Mouse (Mus musculus) cerebellum, adult 11-12 months (tissue): ENCODE data around the gene Ly6c2.
"Not testable (repeated sequence)": the region's sequence is repeated elsewhere in the genome, so short reads cannot be mapped to it uniquely, and the experiment has no call there.

ENCODE experiments used
- DNase-seq: peaks from one replicate; pipeline ENCODE4 v3.0.0; 2022

Gene Ly6c2

DNA sequence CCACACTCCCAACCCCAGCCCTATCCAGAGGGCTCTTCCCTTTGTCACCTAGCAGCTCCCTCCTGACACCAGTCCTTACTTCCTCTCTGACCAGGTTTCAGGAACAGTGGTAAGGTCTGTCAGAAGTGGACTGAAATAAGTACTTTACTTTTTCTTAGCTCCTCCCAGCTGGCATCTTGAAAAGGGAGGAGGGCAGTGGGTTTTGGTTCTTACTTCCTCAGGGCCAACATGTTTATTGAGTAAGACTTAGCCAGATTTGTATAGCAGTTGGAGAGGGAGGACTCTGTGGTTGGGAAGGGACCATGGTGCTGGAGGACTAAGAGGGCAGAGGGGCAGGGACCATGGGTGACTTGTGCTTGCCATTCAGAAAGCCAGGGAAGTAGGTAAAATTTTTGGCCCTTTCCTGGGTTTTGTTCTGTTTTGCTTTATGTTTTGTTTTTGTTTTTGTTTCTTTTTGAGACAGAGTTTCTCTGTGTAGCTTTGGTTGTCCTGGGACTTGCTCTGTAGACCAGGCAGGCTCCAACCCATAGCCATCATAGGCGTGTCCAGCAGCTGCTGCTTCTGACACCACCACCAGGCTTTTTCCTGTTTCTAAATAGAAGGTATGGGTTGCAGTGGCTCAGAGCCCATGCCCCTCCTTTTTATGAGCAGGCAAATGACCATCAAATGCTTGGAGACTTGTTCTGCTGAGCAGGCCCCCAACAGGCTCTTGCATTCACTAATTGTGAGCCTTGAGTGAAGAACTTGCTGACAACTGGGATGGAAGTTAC is at the start of gene Ly6c2:
Gene Ly6c2, minus strand, starts transcription at position 110 of the 770 bp plus-strand sequence.
- DNase-seq = not testable (repeated sequence)

DNA sequence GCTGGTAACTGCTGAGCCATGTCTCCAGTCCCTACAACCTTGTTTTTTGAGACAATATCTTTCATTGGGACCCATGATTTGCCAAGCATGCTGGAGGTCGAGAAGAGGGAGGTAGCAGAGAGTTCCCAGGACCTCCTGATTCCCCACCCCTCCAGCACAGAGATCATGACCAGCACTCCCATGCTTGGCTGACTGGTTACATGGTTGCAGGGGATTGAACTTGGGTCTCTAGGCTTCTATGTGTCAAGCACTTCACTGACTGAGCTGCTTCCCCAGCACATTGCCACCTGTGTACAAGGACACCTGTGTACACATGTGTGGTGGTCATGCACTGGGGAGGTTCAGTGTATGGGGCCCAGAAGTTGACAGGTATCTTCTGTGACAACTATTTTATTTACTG is 45.9 kb upstream of the Ly6c2 start:
- no peak for DNase-seq

DNA sequence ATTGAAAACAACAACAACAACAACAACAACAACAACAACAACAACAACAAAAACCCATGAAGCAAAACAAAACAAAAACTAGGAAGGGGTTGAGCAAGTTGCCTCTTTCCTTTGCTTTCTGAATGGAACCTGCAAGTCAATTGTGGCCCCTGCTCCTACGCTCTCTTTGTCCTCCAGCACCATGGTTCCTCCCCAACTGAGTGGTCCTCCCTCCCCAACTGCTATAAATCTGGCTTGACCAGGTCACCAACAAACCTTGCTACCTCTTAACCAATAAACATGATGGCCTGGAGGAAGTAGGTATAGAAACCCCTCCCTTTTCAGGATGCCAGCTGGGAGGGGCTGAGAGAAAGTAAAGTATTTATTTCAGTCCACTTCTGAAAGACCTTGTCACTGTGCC is 43.2 kb upstream of the Ly6c2 start, which contains the start of gene Ly6g:
Gene Ly6g, plus strand, starts transcription at position 301 of the 400 bp plus-strand sequence.
- DNase-seq = no peak

DNA sequence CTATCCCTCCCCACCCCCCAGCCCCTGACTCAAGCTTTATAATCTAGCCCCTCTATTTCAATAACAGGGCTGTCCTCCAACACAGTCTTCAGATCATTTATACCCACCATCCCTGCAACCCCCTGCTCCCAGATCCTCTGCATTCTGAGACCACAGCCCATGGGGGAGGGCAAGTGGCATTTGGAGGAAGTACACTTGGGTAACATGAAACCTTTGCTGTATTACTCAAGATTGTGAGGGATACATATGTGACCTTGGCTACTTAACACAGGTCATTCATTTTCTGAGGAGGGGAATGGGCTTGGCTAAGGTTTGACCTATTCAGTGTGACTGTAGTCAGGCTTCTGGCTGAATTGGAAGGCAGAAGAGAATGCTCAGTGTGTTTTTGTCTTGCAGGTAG is 41.3 kb upstream of the Ly6c2 start:
- DNase-seq = no peak

DNA sequence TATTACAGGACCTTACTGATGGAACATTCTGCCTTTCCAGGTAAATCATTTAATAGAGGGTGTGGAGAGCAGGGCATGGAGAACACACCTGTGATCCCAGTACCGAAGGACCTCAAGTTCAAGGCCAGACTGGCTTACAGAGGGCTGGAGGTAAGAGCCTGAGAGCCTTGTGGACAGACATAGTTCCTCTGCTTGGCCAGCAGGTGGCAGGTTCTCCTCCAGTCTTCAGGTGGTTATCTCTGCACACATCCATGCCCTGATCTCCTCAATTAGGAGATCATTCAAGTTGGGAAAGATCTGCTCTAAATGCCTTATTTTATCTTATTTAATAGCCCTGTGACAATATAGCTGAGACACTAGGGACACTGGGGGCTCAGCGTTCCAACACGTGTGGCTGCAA is 32.0 kb upstream of the Ly6c2 start:
- no peak for DNase-seq

DNA sequence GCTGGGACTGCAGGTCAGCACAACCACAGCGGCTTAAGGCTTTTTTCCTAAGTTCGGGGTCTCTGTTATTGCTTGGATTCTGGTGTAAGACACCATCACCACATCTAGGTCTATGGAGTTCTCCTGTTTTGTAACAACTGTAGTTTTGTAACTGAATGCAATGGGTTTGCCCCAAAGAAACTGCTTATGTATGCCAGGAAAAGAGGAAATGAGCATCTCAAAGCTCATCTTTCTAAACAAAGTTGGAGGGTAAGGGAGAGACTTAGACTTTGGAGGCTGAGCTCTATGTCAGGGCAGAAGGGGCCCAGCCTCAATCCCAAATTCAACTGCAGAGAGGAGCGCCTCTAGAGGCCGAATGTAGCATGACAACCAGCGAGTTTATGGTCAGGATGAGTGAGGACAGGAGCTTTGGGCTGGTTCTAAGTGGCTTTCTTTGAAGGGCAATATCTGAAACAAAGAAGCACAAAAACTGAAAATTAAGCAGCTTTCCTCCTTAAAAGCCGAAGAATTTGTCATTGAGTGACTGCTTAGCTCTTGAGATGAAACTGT is 30.1 kb upstream of the Ly6c2 start:
- DNase-seq = not testable (repeated sequence)

DNA sequence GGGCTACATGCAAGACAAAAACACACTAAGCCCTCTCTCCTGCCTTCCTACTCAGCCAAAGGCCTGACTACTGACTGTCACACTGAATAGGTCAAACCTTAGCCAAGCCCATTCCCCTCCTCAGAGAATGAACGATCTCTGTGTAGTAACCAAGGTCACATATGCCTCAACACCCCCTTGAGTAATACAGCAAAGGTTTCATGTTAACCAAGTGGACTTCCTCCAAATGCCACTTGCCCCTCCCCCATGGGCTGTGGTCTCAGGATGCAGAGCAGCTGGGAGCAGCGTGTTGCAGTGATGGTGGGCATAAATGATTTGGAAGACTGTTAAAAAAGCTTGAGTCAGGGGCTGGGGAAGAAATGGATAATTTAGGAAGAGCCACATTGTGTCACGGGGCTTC is 26.0 kb upstream of the Ly6c2 start:
- DNase-seq = not testable (repeated sequence)

DNA sequence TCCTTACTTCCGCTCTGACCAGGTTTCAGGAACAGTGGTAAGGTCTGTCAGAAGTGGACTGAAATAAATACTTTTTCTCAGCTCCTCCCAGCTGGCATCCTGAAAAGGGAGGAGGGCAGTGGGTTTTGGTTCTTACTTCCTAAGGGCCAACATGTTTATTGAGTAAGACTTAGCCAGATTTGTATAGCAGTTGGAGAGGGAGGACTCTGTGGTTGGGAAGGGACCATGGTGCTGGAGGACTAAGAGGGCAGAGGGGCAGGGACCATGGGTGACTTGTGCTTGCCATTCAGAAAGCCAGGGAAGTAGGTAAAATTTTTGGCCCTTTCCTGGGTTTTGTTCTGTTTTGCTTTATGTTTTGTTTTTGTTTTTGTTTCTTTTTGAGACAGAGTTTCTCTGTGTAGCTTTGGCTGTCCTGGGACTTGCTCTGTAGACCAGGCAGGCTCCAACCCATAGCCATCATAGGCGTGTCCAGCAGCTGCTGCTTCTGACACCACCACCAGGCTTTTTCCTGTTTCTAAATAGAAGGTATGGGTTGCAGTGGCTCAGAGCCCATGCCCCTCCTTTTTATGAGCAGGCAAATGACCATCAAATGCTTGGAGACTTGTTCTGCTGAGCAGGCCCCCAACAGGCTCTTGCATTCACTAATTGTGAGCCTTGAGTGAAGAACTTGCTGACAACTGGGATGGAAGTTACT is 23.5 kb upstream of the Ly6c2 start:
- DNase-seq = not testable (repeated sequence)

DNA sequence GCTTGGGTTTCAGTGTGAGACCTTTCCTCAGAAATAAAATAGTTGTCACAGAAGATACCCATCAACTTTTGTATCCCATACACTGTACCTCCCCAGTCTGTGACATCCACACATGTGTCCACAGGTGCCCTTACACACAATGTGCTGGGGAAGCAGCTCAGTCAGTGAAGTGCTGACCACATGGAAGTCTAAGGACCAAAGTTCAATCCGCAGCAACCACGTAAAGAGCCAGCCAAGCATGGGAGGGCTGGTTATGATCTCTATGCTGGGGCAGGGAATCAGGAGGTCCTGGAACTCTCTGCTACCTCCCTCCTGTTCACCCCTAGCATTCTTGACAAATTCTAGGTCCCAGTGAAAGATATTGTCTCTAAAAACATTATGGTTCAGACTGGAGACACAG is 20.6 kb upstream of the Ly6c2 start:
- not testable (repeated sequence) for DNase-seq

DNA sequence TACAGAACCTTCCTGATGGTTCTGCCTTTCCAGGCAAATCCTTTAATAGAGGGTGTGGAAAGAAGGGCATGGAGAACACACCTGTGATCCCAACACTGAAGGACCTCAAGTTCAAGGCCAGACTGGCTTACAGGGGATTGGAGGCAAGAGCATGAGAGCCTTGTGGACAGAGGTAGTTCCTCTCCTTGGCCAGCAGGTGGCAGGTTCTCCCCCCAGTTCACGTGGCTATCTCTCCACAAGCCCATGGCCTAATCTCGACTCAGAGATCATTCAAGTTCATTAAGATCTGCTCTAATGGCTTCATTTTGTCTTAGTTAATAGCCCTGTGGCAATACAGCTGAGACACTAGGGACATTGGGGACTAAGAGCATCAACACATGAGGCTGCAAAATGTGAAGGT is 8.3 kb upstream of the Ly6c2 start:
- DNase-seq = no peak

DNA sequence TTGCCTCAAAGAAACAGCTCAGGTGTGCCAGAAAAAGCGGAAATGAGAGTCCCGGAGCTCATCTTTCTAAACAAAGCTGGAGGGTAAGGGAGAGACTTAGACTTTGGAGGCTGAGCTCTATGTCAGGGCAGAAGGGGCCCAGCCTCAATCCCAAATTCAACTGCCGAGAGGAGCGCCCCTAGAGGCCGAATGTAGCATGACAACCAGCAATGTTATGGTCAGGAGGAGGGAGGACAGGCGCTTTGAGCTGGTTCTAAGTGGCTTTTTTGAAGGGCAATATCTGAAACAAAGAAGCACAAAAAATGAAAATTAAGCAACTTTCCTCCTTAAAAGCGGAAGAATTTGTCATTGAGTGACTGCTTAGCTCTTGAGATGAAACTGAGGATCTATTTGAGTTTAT is 7.0 kb upstream of the Ly6c2 start:
- not testable (repeated sequence) for DNase-seq

DNA sequence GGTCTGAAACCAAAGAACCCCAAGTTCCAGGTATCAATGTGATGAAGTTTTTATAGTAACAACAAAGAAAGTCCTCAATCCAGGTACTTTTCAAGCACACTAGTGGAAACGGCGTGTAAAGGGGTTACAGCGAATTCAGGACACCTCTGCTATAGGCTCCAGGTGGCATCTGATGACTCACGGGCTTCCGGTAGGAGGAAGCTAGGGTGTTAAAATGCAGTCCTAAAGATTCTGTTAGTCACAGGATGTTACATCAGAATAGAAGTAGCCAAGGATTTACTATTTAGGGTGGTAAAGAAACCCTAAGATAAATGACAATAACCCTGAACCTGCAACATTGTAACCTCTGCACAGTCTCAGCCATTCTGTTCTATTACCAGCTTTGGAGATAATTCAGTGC is 5.7 kb upstream of the Ly6c2 start:
- DNase-seq = not testable (repeated sequence)

DNA sequence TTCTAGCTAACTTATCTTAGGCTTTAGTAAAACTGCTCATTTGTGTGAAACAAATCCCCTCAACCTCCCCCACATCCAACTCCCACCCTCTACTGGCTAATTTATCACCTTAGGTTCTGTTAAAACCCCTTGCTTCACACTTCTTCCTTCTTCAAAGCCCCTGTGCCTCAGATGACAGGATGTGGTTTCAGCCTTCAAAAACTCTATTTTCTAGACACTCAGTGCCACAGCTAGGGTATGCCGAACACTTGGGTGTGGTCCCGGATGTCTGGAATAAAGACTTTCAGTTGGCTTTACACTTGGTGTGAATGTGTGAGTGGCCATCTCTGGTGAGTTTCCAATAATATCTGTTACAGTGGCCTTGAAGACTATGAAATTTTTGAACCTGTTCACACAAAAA is 4.8 kb upstream of the Ly6c2 start:
- no peak for DNase-seq

DNA sequence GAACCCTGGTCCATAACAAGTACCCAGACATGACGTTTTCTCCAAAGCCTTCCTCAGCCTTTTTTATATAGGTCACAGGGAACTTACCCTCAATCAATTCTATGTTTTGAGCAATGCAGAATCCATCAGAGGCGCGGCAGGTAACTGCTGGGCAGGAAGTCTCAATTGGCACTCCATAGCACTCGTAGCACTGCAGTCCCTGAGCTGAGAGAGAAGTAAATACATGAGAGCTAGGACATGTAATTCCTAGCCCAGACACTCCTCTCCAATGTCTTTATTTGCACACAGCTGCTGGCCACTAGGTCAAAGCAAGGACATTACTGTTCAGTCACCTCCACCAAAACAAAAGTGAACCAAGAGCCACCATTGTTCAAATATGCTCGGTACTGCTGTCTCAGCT is 1.3 kb downstream of the Ly6c2 start:
- DNase-seq = not testable (repeated sequence)

DNA sequence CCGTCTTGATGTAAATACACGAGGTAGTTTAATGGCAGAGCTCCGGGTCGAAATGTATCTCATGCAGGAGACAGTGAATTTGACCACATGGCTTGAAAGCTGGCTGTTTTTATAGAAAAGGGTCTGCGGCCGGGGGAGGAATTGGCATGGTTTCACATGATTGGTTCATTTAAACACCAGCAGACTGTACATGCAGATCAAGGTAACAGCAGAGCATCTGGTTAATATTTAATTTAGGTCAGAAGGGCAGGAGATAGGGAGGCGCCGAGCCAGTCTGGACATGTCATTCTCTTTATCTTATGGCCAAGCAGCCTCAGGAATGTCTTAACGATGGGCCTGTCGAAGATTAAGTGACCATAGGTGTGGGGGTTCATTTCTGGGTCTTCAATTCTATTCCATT is 12.5 kb downstream of the Ly6c2 start:
- no peak for DNase-seq

DNA sequence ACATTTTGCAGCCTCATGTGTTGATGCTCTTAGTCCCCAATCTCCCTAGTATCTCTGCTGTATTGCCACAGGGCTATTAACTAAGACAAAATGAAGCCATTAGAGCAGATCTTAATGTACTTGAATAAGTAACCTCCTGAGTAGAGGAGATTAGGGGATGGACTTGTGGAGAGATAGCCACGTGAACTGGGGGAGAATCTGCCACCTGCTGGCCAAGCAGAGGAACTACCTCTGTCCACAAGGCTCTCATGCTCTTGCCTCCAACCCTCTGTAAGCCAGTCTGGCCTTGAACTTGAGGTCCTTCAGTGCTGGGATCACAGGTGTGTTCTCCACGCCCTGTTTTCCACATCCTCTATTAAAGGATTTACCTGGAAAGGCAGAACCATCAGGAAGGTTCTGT is 23.7 kb downstream of the Ly6c2 start:
- DNase-seq = not testable (repeated sequence)

DNA sequence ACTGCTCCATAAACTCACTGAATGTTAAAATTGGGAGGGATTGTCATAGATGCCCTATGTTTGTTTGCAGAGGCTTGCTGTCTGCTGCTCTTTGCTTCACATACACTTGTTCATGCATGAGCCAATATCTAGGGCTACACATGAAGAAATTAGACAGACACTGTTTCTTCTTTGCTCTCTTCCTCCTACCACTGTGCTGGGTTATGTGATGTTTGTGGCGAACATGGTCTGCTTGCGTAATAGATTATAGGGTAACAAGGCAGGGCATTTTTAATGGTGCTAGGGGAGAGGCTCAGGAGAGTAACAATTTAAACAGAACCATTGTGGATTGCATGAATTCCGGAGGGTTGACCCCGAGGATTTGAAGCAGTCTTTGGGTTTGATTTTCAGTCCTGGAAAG is 41.8 kb downstream of the Ly6c2 start:
- DNase-seq = no peak

DNA sequence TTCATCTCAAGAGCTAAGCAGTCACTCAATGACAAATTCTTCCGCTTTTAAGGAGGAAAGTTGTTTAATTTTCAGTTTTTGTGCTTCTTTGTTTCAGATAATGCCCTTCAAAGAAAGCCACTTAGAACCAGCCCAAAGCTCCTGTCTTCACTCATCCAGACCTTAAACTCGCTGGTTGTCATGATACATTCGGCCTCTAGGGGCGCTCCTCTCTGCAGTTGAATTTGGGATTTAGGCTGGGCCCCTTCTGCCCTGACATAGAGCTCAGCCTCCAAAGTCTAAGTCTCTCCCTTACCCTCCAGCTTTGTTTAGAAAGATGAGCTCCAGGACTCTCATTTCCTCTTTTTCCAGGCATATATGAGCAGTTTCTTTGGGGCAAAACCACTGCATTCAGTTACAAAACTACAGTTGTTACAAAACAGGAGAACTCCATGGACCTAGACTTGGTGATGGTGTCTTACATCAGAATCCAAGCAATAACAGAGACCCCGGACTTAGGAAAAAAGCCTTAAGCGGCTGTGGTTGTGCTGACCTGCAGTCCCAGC is 49.7 kb downstream of the Ly6c2 start:
- DNase-seq = not testable (repeated sequence)

DNA sequence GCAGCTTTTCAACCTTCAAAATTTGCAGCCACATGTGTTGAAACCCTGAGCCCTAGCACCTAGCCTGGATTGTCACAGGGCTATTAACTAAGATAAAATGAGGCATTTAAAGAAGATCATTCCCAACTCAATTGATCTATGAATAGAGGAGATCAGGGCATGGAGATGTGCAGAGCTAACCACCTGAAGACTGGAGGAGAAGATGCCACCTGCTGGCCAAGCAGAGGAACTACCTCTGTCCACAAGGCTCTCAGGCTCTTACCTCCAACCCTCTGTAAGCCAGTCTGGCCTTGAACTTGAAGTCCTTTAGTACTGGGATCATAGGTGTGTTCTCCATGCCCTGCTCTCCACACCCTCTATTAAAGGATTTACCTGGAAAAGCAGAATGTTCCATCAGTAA is 51.3 kb downstream of the Ly6c2 start:
- peak; percentile 8 for DNase-seq
